ENCODE assay signal across 10 mouse cellular contexts in genomic region chr4:132958741-132959678, GRCm38 (mm10). TPM values are rescaled to one million over a fixed set of nuclear protein-coding genes. Genes with fewer than 3 reads are reported as not detected.
DNase-seq lines count a peak whose midpoint lies in the region; ATAC-seq lines count a peak whose summit lies in the region.
"Had no signal": no experiment of that assay in that cellular context is flagged by ENCODE, and none has a peak within 500 bp of the region (broad histone marks: within the 10 kb centered on the region; RNA-seq: fewer than 3 reads in every experiment).

No protein-coding gene starts in this region.

- H3K9me3 ChIP-seq in embryonic facial prominence, embryonic 15.5 days (replicated peaks) = no peaks in the 10 kb centered on the region
- no peaks in the 10 kb centered on the region for H3K9me3 ChIP-seq in liver, embryonic 13.5 days (replicated peaks)
- no peaks in the 10 kb centered on the region for H3K9me3 ChIP-seq in neural tube, embryonic 14.5 days (ENCODE audit: control insufficient read depth, low read length)

- H3K4me3 ChIP-seq in embryonic facial prominence, embryonic 15.5 days (replicated peaks) = no peak overlapping the region
- no peak overlapping the region for H3K4me3 ChIP-seq in liver, embryonic 13.5 days (replicated peaks)
- no peak overlapping the region for H3K4me3 ChIP-seq in neural tube, embryonic 14.5 days (ENCODE audit: low read depth, low read length)
- H3K4me3 ChIP-seq: myocyte had no signal

- 0 out of 2 replicates have a peak overlapping the region, but pooled peaks have one; percentile 8 for H3K4me2 ChIP-seq in embryonic facial prominence, embryonic 15.5 days (replicated peaks)
- no peak overlapping the region for H3K4me2 ChIP-seq in liver, embryonic 13.5 days
- no peak overlapping the region for H3K4me2 ChIP-seq in neural tube, embryonic 14.5 days (ENCODE audit: low read depth, low read length)

- peak overlapping the region; percentile 85 for H3K27ac ChIP-seq in embryonic facial prominence, embryonic 15.5 days (replicated peaks)
- H3K27ac ChIP-seq in liver, embryonic 13.5 days = peak overlapping the region; percentile 26; the same call in 1 of the 2 replicates
- H3K27ac ChIP-seq in neural tube, embryonic 14.5 days (ENCODE audit: low read depth, low read length) = peak overlapping the region; percentile 36

- no peak overlapping the region for H3K9ac ChIP-seq in embryonic facial prominence, embryonic 15.5 days
- no peak overlapping the region for H3K9ac ChIP-seq in liver, embryonic 13.5 days
- no peak overlapping the region for H3K9ac ChIP-seq in neural tube, embryonic 14.5 days (replicated peaks; ENCODE audit: low read depth, low read length)

- ATAC-seq in embryonic facial prominence, embryonic 15.5 days (ENCODE audit: insufficient number of reproducible peaks, low FRiP score, low TSS enrichment, low read depth) = peak; percentile 77
- no peak; the same call in 1 of the 2 replicates for ATAC-seq in liver, embryonic 13.5 days (ENCODE audit: low read depth)
- ATAC-seq in neural tube, embryonic 14.5 days (ENCODE audit: low read depth) = peak; percentile 49; the same call in 1 of the 2 replicates

- no peaks in the 10 kb centered on the region for H3K27me3 ChIP-seq in embryonic facial prominence, embryonic 15.5 days
- H3K27me3 ChIP-seq in liver, embryonic 13.5 days = no peaks in the 10 kb centered on the region
- no peaks in the 10 kb centered on the region for H3K27me3 ChIP-seq in neural tube, embryonic 14.5 days (ENCODE audit: control insufficient read depth, insufficient read depth, low read length)

- DNase-seq in gastrocnemius, adult 18-20 months (ENCODE audit: low spot score) = peak; percentile 38
- no peak for DNase-seq in gastrocnemius, postnatal 10 days
- peak; percentile 68 for DNase-seq in heart, postnatal 4 days
- DNase-seq in liver, embryonic 13.5 days = no peak
- DNase-seq in urinary bladder, postnatal 25 days (ENCODE audit: low spot score) = no peak
- DNase-seq in thymus, postnatal 4 days = no peak

- peaks cover 20% of the 10 kb centered on the region for H3K4me1 ChIP-seq in embryonic facial prominence, embryonic 15.5 days
- peaks cover 29% of the 10 kb centered on the region for H3K4me1 ChIP-seq in liver, embryonic 13.5 days (replicated peaks)
- H3K4me1 ChIP-seq in neural tube, embryonic 14.5 days (ENCODE audit: control insufficient read depth, insufficient read depth, low read length) = no peaks in the 10 kb centered on the region

- WGBS in embryonic facial prominence, embryonic 15.5 days = 13% methylated on average over 10 of the region's 10 CpGs
- WGBS in liver, embryonic 13.5 days (ENCODE audit: insufficient replicate concordance) = 38% methylated on average over 9 of the region's 10 CpGs
- 5% methylated on average over 10 of the region's 10 CpGs for WGBS in neural tube, embryonic 14.5 days

- H3K36me3 ChIP-seq in embryonic facial prominence, embryonic 15.5 days = no peaks in the 10 kb centered on the region
- H3K36me3 ChIP-seq in liver, embryonic 13.5 days = no peaks in the 10 kb centered on the region
- H3K36me3 ChIP-seq in neural tube, embryonic 14.5 days (ENCODE audit: control insufficient read depth, insufficient read depth, low read length) = no peaks in the 10 kb centered on the region

RNA-seq across cellular contexts. Expression of gene Fgr, which starts 14.9 kb away (rescaled TPM):
- under 1 TPM; 0.09 to 0.14 TPM for total RNA-seq in gastrocnemius, adult 18-20 months (2021)
- total RNA-seq in gastrocnemius, postnatal 10 days (2021) = under 1 TPM; 0.09 to 0.54 TPM
- polyA plus RNA-seq in embryonic facial prominence, embryonic 15.5 days (2015; fragmentation: Nextera tagmentation; extraction: Ambion mirVana) = 0.55 and 0.65 TPM in 2 replicates
- total RNA-seq in heart, postnatal 4 days (2021) = under 1 TPM; 0.33 to 0.43 TPM
- polyA plus RNA-seq in liver, embryonic 13.5 days (2015; fragmentation: Nextera tagmentation; extraction: Ambion mirVana) = 0.47 and 0.65 TPM in 2 replicates
- not detected in 2 replicates for polyA plus RNA-seq in neural tube, embryonic 14.5 days (2014; fragmentation: Nextera tagmentation; extraction: Ambion mirVana)
- total RNA-seq: MEL had no signal
- polyA plus RNA-seq: myocyte had no signal

RNA-seq across cellular contexts. Expression of gene Fam76a, which starts 36.7 kb away (rescaled TPM):
- 10 to 100 TPM; 23.5 to 23.9 TPM for total RNA-seq in gastrocnemius, adult 18-20 months (2021)
- total RNA-seq in gastrocnemius, postnatal 10 days (2021) = 10 to 100 TPM; 24.6 to 27.4 TPM
- 47.3 and 47.9 TPM in 2 replicates for polyA plus RNA-seq in embryonic facial prominence, embryonic 15.5 days (2015; fragmentation: Nextera tagmentation; extraction: Ambion mirVana)
- 10 to 100 TPM; 33.5 to 38.1 TPM for total RNA-seq in heart, postnatal 4 days (2021)
- 25.1 and 25.9 TPM in 2 replicates for polyA plus RNA-seq in liver, embryonic 13.5 days (2015; fragmentation: Nextera tagmentation; extraction: Ambion mirVana)
- 31.4 and 32.1 TPM in 2 replicates for polyA plus RNA-seq in neural tube, embryonic 14.5 days (2014; fragmentation: Nextera tagmentation; extraction: Ambion mirVana)

RNA-seq across cellular contexts. Expression of gene Ahdc1, which starts 52.0 kb away (rescaled TPM):
- total RNA-seq in gastrocnemius, adult 18-20 months (2021) = 10 to 100 TPM; 40.6 to 41.6 TPM
- 10 to 100 TPM; 58.2 to 82.8 TPM for total RNA-seq in gastrocnemius, postnatal 10 days (2021)
- polyA plus RNA-seq in embryonic facial prominence, embryonic 15.5 days (2015; fragmentation: Nextera tagmentation; extraction: Ambion mirVana) = 13.2 and 13.9 TPM in 2 replicates
- total RNA-seq in heart, postnatal 4 days (2021) = 10 to 100 TPM; 41.1 to 48.7 TPM
- 1.3 and 1.4 TPM in 2 replicates for polyA plus RNA-seq in liver, embryonic 13.5 days (2015; fragmentation: Nextera tagmentation; extraction: Ambion mirVana)
- 12.2 and 13.1 TPM in 2 replicates for polyA plus RNA-seq in neural tube, embryonic 14.5 days (2014; fragmentation: Nextera tagmentation; extraction: Ambion mirVana)

Comparison
In these comparisons a context has a peak if more than half of its experiments do, and no peak if none do; other contexts are left out.
1. DNase-seq: peak in gastrocnemius, adult 18-20 months (single experiment) and heart, postnatal 4 days (single experiment); none in gastrocnemius, postnatal 10 days (single experiment), liver, embryonic 13.5 days (single experiment), urinary bladder, postnatal 25 days (single experiment) and thymus, postnatal 4 days (single experiment).
2. H3K27ac ChIP-seq: peak in every context shown above with its lines; median percentile 85 in embryonic facial prominence, embryonic 15.5 days; 36 in neural tube, embryonic 14.5 days; 26 in liver, embryonic 13.5 days.